In the genomic region with DNA sequence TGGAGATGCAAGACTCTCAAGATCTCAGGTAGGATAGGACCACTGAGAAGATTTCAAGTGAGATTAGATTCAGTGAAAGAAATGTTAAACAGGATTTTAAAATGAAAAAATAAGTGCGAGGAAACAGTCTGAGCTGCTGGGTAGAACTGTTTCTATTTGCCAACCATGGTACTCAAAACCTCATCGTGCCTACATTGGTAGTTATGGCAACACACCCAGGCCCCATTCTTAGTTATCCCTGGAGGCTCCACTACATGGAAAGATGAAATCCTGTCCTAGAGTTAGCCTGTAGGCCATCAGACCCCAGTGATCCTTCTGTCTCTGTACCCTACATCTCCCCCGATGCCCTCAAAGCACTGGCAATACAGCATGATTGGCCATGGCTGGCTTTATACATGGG, we compare ENCODE assay signal across 35 mouse cellular contexts. TPM values are rescaled to one million over a fixed set of nuclear protein-coding genes. Genes with fewer than 3 reads are reported as not detected.
"Had no signal": no experiment of that assay in that cellular context is flagged by ENCODE, and none has a peak within 500 bp of the region (broad histone marks: within the 10 kb centered on the region; RNA-seq: fewer than 3 reads in every experiment).

No protein-coding gene starts in this region.

- H3K4me3 ChIP-seq: heart, embryonic 10.5 days; heart, embryonic 12.5 days; heart, embryonic 13.5 days; heart, embryonic 15.5 days; hindbrain, embryonic 10.5 days; hindbrain, embryonic 12.5 days; hindbrain, embryonic 13.5 days; hindbrain, embryonic 15.5 days; intestine, embryonic 15.5 days; kidney, embryonic 15.5 days; left cerebral cortex, adult 2 months had no signal

- DNase-seq: heart, postnatal 10 days; heart, postnatal 14 days; heart, postnatal 36 days; heart, postnatal 4 days; kidney, adult 11 months; kidney, adult 18-20 months; kidney, adult 2 months; kidney, adult 8-10 months; kidney, adult 9 months; kidney, postnatal 10 days; kidney, postnatal 14 days; kidney, postnatal 25 days; kidney, postnatal 36 days; kidney, postnatal 4 days; layer of hippocampus, adult 9-11 months; layer of hippocampus, postnatal 36 days had no signal

- H3K27ac ChIP-seq: heart, embryonic 10.5 days; heart, embryonic 13.5 days; heart, embryonic 15.5 days; hindbrain, embryonic 10.5 days; hindbrain, embryonic 12.5 days; hindbrain, embryonic 13.5 days; hindbrain, embryonic 14.5 days; hindbrain, embryonic 15.5 days; hindbrain, postnatal 0 days; intestine, embryonic 15.5 days; kidney, embryonic 15.5 days; kidney, postnatal 0 days; left cerebral cortex, adult 2 months had no signal

- ATAC-seq: hindbrain, embryonic 16.5 days; hindbrain, postnatal 0 days; inflammation-experienced regulatory T-cells, adult 6 months; intestine, embryonic 15.5 days; intestine, embryonic 16.5 days; intestine, postnatal 0 days had no signal

RNA-seq across cellular contexts. Expression of a gene that starts 14.3 kb away (rescaled TPM):
- total RNA-seq: hematopoietic stem cell, adult 5-6 weeks had no signal
